Mouse (Mus musculus): ENCODE measurements at regions not wholly inside any gene's neighbourhood (a gene's known extent, or its start where the extent isn't known, plus 50 kb on each side); places are given as distances from the start of the nearest gene placed in this dataset.

DNA sequence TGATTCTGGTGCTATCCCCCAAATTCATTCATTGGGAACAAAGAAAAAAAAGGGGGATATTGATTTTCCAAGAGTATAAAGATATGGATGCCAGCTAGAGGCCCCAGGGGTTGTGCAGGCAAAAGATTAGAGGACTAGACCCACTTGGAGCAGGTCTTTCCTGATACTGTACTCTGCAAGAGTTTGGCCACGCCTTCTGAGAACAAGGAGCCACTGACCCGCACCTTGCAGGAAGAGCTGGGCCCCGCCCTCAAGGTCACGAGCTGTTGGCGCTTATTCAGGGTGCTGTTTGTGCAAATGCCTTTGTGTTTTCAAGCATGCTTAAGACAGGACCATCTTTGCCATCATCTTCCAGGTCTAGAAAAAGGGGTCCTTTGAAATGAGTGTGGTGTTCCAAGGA, 54.5 kb upstream of the Slc7a1 start:
- no peaks in the 10 kb centered on the region for H3K36me3 ChIP-seq (ENCODE audit: insufficient read depth, low read length)
- peaks cover 19% of the 10 kb centered on the region for H3K27me3 ChIP-seq (ENCODE audit: insufficient read depth, low read length)
- peaks cover 39% of the 10 kb centered on the region for H3K4me1 ChIP-seq (replicated peaks; ENCODE audit: low read depth, low read length)
- no peaks in the 10 kb centered on the region for H3K9me3 ChIP-seq (ENCODE audit: low read length)
- no peak for TF ChIP-seq CTCF (conservative IDR thresholded peaks at IDR 0.05; ENCODE audit: low read length)
- no peak for TF ChIP-seq NANOG (IDR thresholded peaks at IDR 0.05; ENCODE audit: borderline replicate concordance, low read length)
- TF ChIP-seq POU5F1 (IDR thresholded peaks at IDR 0.05; ENCODE audit: borderline replicate concordance, low read length) = no peak
- H3K4me3 ChIP-seq (replicated peaks; ENCODE audit: low read length) = no peak overlapping the region

DNA sequence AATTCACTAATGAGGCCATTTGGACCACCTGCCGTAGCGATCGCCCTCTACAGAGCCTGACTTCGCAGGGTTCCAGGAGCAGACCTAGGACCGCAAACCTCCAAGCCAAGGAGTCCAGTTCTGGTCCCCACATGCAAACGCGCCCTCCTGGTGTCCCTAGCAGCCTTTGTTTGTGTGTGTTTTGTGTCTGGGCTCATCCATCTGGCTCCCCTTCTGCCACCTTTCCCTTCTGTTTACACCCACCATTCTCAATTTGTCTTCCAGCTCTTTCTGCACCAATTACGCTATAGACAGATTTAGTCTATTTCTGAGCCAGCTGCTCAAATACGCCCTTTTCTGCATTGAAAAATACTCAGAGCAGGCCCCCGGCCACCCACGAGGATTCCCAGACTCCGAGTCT, 54.1 kb upstream of the Slc7a1 start:
- TF ChIP-seq POU5F1 (IDR thresholded peaks at IDR 0.05; ENCODE audit: borderline replicate concordance, low read length) = no peak
- TF ChIP-seq NANOG (IDR thresholded peaks at IDR 0.05; ENCODE audit: borderline replicate concordance, low read length) = no peak
- TF ChIP-seq CTCF (conservative IDR thresholded peaks at IDR 0.05; ENCODE audit: low read length) = no peak
- no peaks in the 10 kb centered on the region for H3K36me3 ChIP-seq (ENCODE audit: insufficient read depth, low read length)
- H3K9me3 ChIP-seq (ENCODE audit: low read length) = no peaks in the 10 kb centered on the region
- H3K4me3 ChIP-seq (replicated peaks; ENCODE audit: low read length) = no peak overlapping the region
- H3K4me1 ChIP-seq (replicated peaks; ENCODE audit: low read depth, low read length) = peaks cover 39% of the 10 kb centered on the region
- H3K27me3 ChIP-seq (ENCODE audit: insufficient read depth, low read length) = peaks cover 23% of the 10 kb centered on the region

DNA sequence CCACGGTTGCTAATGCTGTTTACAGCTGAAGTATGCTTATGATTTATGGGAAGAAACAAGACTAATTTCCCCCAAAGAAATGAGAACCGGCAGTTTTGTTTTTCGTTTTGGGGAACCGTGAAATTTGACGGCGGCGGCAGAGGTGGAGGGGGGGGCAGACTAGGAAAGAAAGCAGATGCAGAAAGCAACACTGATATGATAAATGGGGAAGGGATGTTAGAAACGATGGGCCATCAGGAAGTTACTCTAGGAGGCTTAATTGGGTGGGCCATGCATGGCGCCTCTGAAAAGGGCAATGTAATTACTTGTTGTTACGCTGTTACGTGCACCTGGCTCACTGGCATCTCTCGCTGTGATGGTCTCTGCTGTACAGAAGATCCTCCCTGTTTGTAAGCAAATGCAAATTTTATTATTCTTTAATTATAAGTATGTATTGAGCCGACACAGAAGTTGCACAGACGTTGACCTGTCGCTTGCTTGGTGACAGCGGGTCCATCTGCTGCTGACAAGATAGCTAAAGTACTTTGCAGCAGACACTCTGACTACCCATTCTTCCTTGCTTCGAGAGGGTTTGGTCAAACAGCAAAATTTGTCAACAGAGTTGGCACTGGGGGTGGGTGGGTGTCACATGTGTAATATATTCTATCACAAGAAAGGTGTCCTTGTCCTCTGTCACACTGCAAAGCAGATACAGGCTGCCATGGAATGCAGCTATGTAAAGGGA, 53.4 kb upstream of the Slc7a1 start:
- Histone ChIP-seq H3K27me3 (ENCODE audit: insufficient read depth, low read length) (peaks cover 30% of the 10 kb centered on the region), H3K4me1 (replicated peaks; ENCODE audit: low read depth, low read length) (peaks cover 39% of the 10 kb centered on the region), H3K36me3 (ENCODE audit: insufficient read depth, low read length) (no peaks in the 10 kb centered on the region), H3K4me3 (replicated peaks; ENCODE audit: low read length) (no peak overlapping the region), H3K9me3 (ENCODE audit: low read length) (no peaks in the 10 kb centered on the region)
- no peak for TF ChIP-seq NANOG (IDR thresholded peaks at IDR 0.05; ENCODE audit: borderline replicate concordance, low read length)
- TF ChIP-seq CTCF (conservative IDR thresholded peaks at IDR 0.05; ENCODE audit: low read length) = no peak
- TF ChIP-seq POU5F1 (IDR thresholded peaks at IDR 0.05; ENCODE audit: borderline replicate concordance, low read length) = no peak

DNA sequence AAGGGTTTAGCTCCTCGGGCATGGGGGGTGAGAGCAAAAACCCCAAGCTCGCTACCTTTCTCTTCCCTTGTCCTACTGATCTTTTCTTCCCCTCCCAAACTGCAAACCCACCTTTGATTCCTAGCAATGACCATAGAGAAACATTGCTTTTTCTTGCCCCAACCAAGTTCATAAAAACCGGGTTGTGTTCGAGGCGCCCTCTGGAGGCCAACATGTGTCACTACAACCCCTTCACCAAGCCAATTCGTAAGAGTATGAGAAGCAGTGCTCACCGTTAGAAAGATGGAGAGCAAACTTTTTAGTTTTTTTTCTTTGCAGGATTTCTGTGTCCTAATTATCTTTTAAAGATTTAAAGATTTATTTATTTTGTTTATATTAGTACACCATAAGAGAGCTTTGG, 52.1 kb upstream of the Slc7a1 start:
- Histone ChIP-seq H3K4me3 (replicated peaks; ENCODE audit: low read length) (no peak overlapping the region), H3K27me3 (ENCODE audit: insufficient read depth, low read length) (peaks cover 30% of the 10 kb centered on the region), H3K9me3 (ENCODE audit: low read length) (no peaks in the 10 kb centered on the region), H3K4me1 (replicated peaks; ENCODE audit: low read depth, low read length) (peaks cover 39% of the 10 kb centered on the region), H3K36me3 (ENCODE audit: insufficient read depth, low read length) (no peaks in the 10 kb centered on the region)
- TF ChIP-seq POU5F1 (IDR thresholded peaks at IDR 0.05; ENCODE audit: borderline replicate concordance, low read length) (no peak), NANOG (IDR thresholded peaks at IDR 0.05; ENCODE audit: borderline replicate concordance, low read length) (no peak), CTCF (conservative IDR thresholded peaks at IDR 0.05; ENCODE audit: low read length) (peak; percentile 96)

DNA sequence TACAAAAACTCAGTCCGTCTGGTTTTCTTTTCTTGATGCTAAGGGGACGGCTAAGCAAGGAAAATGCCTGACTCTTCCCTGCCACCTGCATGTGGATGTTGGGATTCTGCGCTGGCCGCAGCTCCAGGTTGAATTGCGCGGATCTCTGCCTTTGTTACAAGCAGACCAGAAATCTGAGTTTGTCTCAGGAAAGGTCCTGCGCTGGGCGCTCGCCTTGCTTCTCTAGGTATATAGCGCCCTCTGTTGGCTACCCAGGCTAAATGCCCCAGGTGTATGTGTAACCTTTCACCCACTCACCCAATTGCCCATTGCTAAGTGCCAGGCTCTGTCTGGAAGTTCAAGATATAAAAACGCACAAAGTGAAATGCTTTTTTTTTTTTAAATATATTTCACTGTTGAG, 51.2 kb upstream of the Slc7a1 start:
- peaks cover 27% of the 10 kb centered on the region for H3K27me3 ChIP-seq (ENCODE audit: insufficient read depth, low read length)
- H3K4me3 ChIP-seq (replicated peaks; ENCODE audit: low read length) = no peak overlapping the region
- H3K4me1 ChIP-seq (replicated peaks; ENCODE audit: low read depth, low read length) = peaks cover 39% of the 10 kb centered on the region
- peaks cover 4% of the 10 kb centered on the region for H3K9me3 ChIP-seq (ENCODE audit: low read length)
- H3K36me3 ChIP-seq (ENCODE audit: insufficient read depth, low read length) = no peaks in the 10 kb centered on the region
- TF ChIP-seq NANOG (IDR thresholded peaks at IDR 0.05; ENCODE audit: borderline replicate concordance, low read length) = no peak
- TF ChIP-seq CTCF (conservative IDR thresholded peaks at IDR 0.05; ENCODE audit: low read length) = peak; percentile 87
